Mouse (Mus musculus) olfactory bulb, adult 2 months (tissue): ENCODE data around the gene Gm6993. TPM values are rescaled to one million over a fixed set of nuclear protein-coding genes. Genes with fewer than 3 reads are reported as not detected.

ENCODE experiments used
- H3K27ac ChIP-seq: fragments of 200-500 bp; 2 replicates; pipeline ENCODE4 v1.5.1; 2012; ENCODE audit warnings: low read depth, low read length; ENCODE audit not compliant: insufficient read depth
- H3K4me1 ChIP-seq: fragments of 200-500 bp; 2 replicates; pipeline ENCODE4 v1.6.1; 2012; ENCODE audit warnings: low read length; ENCODE audit not compliant: control insufficient read depth, insufficient read depth
- H3K4me3 ChIP-seq: fragments of 200-500 bp; 2 replicates; pipeline ENCODE4 v1.5.1; 2012; ENCODE audit warnings: mild to moderate bottlenecking, low read depth, low read length, moderate library complexity; ENCODE audit not compliant: insufficient read depth
- CTCF ChIP-seq: fragments of 200-500 bp; IDR thresholded peaks from 2 replicates; pipeline ENCODE4 v1.5.1; 2012; ENCODE audit warnings: low read depth, mild to moderate bottlenecking, low read length, moderate library complexity; ENCODE audit not compliant: insufficient read depth
- POLR2A ChIP-seq: fragments of 200-500 bp; IDR thresholded peaks from 2 replicates; pipeline ENCODE4 v1.6.1; 2012; ENCODE audit warnings: mild to moderate bottlenecking, low read depth, low read length, moderate library complexity; ENCODE audit not compliant: insufficient read depth
- WGBS: fragments of 180-500 bp; shearing (Covaris S2); methylation state at CpG from one replicate; pipeline ENCODE4 v1.1.7; 2018; 5-methylcytosine and 5-hydroxymethylcytosine counted together
- polyA plus RNA-seq: library from polyadenylated mRNA; stranded (reverse); fragments of >200 nt; gene quantifications from 2 replicates; pipeline ENCODE4 v1.2.4, GENCODE M21; 2012; ENCODE audit warnings: low replicate concordance; ENCODE audit not compliant: missing spikeins, insufficient read depth, insufficient read length

The Gm6993 gene
- polyA plus RNA-seq, 1 experiment: not detected

DNA sequence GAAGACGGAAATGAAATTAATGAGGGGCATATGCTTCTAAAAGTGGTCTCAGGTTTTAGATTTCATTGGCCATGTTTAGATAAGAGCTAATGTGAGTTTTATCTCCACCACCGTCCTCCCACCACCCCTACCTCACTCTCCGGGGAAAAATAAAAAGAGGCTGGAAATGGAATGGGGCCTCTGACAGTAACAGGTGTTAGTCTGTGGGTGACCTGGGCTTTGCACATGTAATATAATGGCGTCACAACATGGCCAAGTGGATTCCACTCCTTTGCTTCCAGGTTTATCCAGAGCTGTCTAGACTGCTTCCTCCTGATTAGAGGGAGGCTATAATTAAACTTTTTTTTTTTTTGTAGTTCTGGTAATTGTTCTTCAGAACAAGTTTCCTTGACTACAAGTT lies 26.8 kb downstream of the Gm6993 start:
- 71% methylated on average over 4 of the region's 4 CpGs for WGBS
- no peak overlapping the region for H3K4me3 ChIP-seq
- TF ChIP-seq POLR2A (no peak), CTCF (no peak)
- no peak overlapping the region for H3K27ac ChIP-seq
- H3K4me1 ChIP-seq: peaks cover 19% of the 10 kb centered on the region

DNA sequence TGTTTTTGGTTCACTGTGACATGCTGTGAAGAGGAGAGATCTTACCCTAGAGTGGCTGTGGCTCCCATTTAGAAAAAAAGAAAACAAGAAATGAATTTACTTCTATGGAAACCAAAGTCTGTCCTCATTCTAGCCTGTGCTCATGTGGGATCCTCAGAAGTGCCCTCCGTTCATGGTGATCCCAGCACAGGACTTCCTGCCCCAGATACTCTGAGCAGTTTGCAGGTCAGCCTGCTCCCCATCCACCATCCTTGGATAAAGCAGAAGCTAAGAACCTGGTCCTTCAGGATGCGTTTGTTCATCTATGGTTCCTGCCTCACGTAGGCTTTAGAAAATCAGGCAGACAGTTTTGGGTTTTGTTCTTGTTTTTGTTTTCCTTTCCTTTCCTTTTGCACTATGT lies 27.7 kb downstream of the Gm6993 start:
- Histone ChIP-seq H3K4me1 (peaks cover 19% of the 10 kb centered on the region), H3K27ac (no peak overlapping the region), H3K4me3 (no peak overlapping the region)
- TF ChIP-seq POLR2A (no peak), CTCF (no peak)
- 79% methylated on average over 3 of the region's 3 CpGs for WGBS

DNA sequence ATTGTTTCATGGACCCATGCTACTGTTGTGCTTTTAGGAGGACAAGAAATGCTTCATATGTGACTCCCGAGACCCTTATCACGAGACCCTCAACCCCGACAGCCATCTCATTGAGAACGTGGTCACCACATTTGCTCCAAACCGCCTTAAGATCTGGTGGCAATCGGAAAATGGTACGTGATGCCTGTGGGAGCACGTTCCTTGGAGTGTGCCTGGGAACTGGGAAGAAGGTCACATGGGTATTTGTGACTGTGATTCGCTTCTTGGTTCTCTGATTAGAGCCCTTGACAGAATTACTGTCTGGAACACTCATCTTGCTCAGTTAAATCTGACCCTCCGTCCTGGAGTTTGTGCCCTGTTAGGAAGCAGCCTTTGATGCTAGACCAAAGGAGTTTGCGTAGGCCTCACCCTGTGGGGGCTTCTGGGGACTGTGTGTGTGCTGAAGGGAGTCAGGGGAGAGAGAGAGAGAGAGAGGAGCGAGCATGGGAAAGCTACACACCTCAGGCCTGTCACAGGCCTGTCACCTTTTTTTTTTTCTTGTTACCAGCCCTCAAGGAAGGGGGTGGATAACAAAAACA lies 28.5 kb downstream of the Gm6993 start:
- peaks cover 19% of the 10 kb centered on the region for H3K4me1 ChIP-seq
- no peak overlapping the region for H3K27ac ChIP-seq
- H3K4me3 ChIP-seq: no peak overlapping the region
- TF ChIP-seq CTCF (no peak), POLR2A (no peak)
- 87% methylated on average over 12 of the region's 12 CpGs for WGBS

DNA sequence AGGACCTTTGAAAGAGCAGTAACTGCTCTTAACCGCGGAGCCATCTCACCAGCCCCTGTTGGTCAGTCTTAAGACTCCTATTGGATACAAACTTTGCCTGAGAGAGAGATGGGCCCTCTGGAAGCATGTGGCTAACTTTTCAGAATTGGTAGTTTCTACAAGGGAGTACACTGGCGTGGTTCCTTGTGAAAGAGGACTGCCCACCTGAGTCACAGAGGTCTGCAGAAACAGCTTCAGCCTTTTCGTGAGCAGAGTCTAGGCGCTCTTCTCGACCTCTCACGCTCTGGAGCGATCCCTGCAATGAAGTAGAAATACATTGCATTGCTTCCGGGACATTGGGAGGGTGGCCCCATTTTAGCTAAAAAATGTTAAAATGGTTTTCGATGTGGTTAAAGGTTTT lies 29.8 kb downstream of the Gm6993 start:
- 94% methylated on average over 10 of the region's 10 CpGs for WGBS
- Histone ChIP-seq H3K4me3 (no peak overlapping the region), H3K27ac (no peak overlapping the region), H3K4me1 (peaks cover 13% of the 10 kb centered on the region)
- no peak for TF ChIP-seq POLR2A
- no peak for TF ChIP-seq CTCF

DNA sequence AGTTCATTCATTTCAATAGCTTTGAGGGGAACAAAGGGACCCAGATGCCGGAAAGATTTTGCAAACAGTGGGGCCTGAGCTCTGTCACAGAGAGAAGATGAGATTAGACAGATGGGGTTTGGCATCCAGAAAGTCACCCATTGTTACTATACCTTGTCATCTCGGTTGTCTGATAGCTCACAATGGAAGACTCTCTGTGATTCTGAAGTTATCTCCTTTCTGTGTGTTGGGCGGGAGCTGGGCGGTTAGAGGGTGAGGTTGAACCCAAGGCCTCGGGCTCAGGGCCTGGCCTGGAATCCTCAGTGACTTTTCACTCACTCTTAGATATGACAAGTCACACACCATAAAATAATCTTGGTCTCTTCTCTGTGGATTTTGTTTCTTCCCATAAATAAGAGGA lies 30.2 kb downstream of the Gm6993 start:
- H3K4me1 ChIP-seq: peaks cover 8% of the 10 kb centered on the region
- no peak for TF ChIP-seq POLR2A
- no peak for TF ChIP-seq CTCF
- 86% methylated on average over 5 of the region's 5 CpGs for WGBS
- no peak overlapping the region for H3K27ac ChIP-seq
- no peak overlapping the region for H3K4me3 ChIP-seq

DNA sequence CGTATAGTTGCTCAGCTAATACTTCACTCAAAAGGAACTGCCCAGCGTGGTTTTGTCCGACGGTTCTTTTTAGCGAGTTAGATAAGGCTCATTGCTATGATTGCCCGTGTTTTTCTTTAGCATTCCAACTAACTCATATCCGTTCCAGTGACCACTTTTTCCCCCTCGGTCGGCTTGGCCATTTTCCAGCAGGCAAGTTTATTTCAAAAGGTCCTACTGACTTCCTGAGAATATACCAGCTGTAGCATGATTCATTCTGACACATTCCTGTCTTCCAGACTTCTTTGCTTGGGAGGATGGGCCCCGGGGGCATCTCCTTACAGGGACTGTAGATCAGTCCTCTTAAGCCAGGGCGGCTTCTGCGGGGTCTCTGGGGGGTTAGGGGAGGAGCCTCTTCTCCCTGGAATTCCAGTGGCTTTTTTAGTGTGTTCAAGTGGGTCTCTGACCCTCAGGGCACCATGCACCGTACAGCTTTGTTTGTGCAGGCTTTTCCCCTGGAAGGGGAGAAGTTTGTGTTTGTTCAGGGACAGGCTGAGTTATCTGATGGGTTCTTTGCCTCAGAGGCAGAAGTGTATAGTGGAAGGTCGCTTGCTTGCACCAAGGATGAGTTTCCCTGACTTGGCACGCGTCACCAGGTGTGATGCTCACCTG lies 30.9 kb downstream of the Gm6993 start:
- Histone ChIP-seq H3K4me1 (peaks cover 4% of the 10 kb centered on the region), H3K4me3 (no peak overlapping the region), H3K27ac (no peak overlapping the region)
- TF ChIP-seq POLR2A (no peak), CTCF (no peak)
- 67% methylated on average over 16 of the region's 16 CpGs for WGBS

DNA sequence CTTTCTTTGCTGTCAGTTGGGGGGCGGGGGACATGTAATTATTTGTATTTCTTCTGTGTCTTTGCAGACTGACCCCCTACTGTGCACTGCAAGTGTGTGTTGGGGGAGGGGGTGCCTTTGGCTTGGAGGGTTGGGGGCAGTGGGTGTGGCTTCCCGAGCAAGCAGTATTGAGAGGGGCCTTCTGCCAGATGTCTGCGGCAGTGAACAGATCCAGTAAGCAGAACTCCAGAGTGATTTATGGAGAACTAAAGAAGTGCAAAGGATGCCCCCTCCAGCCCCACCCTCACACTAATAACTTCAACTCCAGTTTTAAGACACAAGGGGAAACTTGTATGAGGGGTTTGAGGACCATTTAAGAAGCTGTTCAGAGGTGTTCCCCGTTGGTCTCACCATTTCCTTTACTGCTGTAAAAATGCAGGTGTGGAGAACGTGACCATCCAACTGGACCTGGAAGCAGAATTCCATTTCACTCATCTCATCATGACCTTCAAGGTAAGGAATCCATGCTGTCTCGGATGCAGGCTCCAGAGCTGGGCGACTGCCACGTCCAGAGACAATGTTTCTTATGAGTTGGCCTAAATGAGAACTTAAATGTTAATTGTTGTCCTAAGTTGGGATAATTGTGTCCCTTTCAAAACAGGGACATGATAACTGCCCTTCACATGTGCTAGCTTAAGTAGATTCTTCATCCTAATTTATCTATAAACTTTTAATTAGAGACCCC lies 31.6 kb downstream of the Gm6993 start:
- no peak overlapping the region for H3K27ac ChIP-seq
- TF ChIP-seq CTCF (no peak), POLR2A (no peak)
- 78% methylated on average over 8 of the region's 8 CpGs for WGBS

DNA sequence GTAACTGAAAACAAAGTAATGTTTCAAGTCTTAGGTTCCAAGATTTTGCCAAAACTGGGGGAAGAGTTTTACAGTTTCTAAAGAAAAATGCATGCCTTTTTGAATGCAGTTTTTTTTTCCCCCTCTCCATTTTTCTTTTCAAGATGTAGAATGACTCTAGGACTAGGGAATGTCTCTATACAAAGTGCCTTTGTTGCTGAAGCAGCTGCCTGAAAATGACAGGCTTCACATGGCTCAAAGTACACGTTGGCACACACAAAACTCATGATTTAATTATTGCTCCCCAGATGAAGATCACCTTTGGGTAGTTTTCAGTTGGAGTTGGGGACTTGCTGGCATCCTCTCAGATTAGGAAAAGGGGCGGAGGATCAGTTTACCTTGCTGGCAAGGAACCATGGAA lies 32.3 kb downstream of the Gm6993 start:
- TF ChIP-seq CTCF (no peak), POLR2A (no peak)
- Histone ChIP-seq H3K4me1 (no peaks in the 10 kb centered on the region), H3K4me3 (no peak overlapping the region), H3K27ac (no peak overlapping the region)
- 64% methylated on average over 2 of the region's 2 CpGs for WGBS

More for the DNA sequence above, 31.6 kb downstream of the Gm6993 start:
- Histone ChIP-seq H3K4me1 (no peaks in the 10 kb centered on the region), H3K4me3 (no peak overlapping the region)

DNA sequence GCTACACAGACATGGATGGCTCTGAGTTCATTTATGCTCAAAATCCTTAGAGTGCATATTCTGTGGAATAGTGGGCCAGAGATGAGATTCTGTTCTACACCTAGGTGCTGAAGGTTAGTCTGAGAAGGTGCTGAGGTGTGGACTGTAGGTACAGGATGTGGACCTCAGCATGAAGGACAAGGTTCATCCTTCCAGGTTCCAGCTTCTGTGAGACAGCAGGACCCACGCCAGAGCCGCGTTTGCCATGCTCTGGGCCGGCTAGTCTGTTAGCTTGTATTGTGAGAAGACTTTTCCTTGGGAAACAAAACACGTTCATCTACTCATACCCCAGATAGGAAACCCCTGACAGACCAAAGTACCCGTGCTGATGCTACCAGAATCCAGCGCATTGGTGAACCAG lies 33.1 kb downstream of the Gm6993 start:
- Histone ChIP-seq H3K27ac (no peak overlapping the region), H3K4me1 (no peaks in the 10 kb centered on the region), H3K4me3 (no peak overlapping the region)
- TF ChIP-seq CTCF: no peak
- no peak for TF ChIP-seq POLR2A
- 95% methylated on average over 7 of the region's 7 CpGs for WGBS
